Mouse (Mus musculus) CD4-positive, CD25-positive, alpha-beta regulatory T cell, adult 4 months (primary cell): ENCODE measurements around the gene Cx3cr1. TPM values are rescaled to one million over a fixed set of nuclear protein-coding genes. Genes with fewer than 3 reads are reported as not detected.

Experiments
- ATAC-seq: one replicate; pipeline ENCODE4 v1.8.0; 2017
- polyA plus RNA-seq, 2 experiments: library from polyadenylated mRNA; unstranded; fragments of 100-300 nt; shearing (Covaris generic); gene quantifications; one replicate each; pipeline ENCODE4 v1.2.1; 2017

Cx3cr1 gene
- polyA plus RNA-seq, 2 experiments from 2014 or later, result 0.15 TPM; not detected in 1

- ATAC-seq, result peak; percentile 98
These were observed 132.5 kb downstream of the Cx3cr1 start, which contains the start of the genes Gorasp1 and Ttc21a for GRCm38 (mm10) chr9:119937005-119937773. TSS of gene Gorasp1 (minus strand) at chr9:119937565. TSS of gene Ttc21a (plus strand) at chr9:119937606.

DNA sequence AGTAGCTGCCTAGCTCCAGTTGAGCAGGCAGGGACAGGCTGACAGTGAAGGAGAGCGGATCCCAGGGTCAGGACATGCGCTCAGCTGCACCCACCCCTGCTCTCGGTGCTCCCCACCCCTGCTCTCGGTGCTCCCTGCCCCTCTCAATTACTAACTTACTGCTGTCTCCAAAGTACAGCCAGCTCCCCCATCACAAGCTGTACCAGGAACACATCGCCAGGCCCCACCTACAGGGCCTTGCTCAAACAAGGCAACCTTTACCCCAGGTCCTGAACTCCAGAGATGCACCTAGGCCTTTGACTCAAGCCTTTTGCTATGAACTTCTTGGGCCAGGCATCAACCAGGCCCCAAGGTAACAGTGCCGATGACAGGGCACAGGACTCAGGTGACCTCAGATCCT, 136.0 kb downstream of the Cx3cr1 start:
- no peak for ATAC-seq

DNA sequence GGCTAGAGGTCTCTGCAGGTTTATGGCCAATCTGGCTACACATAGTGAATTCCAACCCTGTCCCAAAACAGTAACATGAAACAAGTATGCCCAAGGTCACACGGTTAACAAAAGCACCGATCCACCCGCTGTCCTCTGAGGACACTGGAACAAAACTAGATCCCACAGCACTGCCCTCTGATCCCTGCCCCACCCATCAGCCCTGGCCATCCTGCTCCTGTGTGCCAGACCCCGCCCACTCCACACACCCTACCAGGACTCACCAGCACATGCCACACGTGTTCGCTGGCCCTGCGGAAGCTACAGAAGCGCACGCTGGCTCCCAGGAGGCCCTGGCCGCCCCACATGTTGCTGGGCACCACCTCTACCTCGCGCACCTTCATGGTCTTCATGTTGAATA, 137.3 kb downstream of the Cx3cr1 start:
- ATAC-seq, result no peak

GRCm38 (mm10) chr9:119926497-119926896, 143.2 kb downstream of the Cx3cr1 start:
- ATAC-seq, result no peak

DNA sequence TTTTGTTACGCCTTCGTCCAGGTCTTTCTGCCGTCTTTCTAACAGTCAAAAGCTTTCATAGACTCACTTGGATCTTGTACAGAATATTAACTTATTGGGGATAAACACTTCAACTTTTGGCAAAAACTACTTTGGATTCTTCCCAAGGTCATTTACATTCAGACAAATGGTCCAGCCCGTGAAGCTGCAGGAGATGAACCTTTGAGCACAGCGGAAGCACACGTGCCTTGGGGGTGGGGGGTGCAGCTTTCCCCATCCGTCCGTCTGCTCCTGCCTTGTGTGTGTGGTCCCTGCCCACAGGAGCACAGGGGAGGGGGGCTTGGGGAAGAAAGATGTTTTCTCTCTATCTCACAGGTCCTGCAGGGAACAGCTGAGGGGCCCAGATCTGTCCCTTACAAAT, 143.9 kb downstream of the Cx3cr1 start:
- no peak for ATAC-seq

DNA sequence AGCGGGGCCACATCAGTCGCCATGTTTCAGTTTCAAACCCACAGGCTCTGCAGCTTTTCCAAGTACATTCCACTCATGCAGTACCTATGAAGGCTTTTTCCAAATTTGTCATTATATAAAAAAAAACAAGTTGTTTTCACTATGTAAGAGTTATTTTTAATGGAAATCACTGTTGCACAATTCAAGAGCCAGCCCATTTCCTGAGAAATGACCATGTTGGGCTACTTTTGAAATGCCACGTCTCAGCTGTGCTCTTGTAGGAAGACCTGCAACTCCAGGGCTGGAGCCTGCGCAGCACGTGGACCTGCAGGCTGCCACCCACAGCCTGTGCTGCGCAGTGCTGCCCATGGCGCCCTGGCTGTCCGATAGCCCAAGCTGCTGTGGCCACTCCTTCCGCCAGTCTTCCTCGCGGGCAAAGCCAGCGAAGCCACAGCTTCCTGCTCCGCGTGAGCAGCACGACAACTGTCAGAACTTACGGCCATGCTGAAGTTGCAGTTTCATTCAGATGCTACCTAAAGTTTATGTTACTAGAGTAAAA, 144.5 kb downstream of the Cx3cr1 start:
- ATAC-seq, result no peak

DNA sequence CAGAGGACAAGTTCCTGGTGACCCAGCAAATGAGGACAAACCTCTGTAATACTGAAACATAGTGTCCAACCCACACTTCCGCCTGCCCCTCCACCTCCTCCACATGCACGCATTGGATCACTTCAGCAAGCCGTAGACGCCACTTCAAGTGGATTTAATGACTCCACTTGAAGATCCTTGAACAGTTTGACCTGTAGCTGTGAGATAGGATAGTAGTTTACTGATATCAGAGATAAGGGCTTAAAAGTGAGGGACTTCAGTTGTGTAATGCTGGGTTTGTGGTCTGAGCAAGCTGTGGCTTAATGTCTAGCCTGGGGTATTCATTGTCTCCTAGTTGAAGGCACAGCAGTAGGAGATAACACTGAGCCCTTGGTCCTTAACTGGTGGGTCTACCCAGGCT, 146.2 kb downstream of the Cx3cr1 start:
- ATAC-seq, result no peak

DNA sequence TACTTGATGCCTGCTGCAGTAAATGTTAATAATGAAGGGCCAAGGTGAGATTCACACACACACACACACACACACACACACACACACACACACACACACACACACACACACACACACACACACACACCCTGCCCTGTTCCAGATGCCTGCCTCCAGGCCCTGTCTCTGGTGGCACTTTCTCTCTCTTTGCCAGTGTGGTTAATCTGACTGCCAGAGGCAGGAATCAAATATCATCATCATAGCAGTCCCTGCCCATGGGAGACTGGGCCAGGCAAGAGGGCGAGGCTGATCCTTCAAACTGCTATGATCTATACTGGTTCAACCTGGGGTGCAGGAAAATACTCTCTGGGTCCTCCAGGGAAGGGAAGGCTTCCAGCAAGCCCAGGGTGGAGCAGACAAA, 149.8 kb downstream of the Cx3cr1 start:
- no peak for ATAC-seq

DNA sequence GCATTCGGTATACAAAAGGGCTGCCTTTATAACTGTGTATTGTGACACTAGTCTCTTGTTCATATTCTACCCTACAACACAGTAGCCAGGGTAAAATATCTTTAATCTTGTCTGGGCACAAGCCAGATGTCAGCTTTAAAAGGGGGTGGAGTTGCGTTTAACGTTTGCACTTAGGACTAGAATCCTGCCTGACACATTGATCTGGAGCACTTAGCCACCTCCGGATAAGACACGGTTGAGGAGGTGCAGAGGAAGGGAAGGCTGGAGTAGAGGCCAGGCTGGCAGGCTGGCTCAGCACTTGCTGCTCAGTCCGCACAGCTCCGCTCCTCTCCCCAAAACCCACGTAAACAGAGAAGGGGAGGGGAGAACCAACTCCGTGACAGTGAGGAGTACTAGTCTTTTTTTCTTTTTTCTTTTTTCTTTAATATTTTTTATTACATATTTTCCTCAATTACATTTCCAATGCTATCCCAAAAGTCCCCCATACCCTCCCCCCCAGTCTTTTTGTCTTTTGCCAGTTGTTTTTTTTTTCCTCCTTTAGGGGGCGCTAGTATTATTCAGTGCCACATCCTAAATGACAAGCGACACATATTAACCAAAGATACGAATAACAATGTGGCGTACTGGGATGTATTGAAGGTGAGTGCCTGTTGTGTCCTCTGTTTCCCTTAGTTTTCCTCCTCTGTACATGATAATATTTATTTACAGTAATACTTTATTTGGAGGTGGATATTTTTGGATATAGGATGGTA, 156.4 kb downstream of the Cx3cr1 start:
- no peak for ATAC-seq

GRCm38 (mm10) chr9:119909931-119910330, 159.7 kb downstream of the Cx3cr1 start:
- ATAC-seq, result no peak

GRCm38 (mm10) chr9:119908708-119909107, 161.0 kb downstream of the Cx3cr1 start:
- no peak for ATAC-seq

- ATAC-seq, result no peak
These were observed 167.1 kb downstream of the Cx3cr1 start for GRCm38 (mm10) chr9:119902410-119903151.

GRCm38 (mm10) chr9:119899446-119899845, 170.2 kb downstream of the Cx3cr1 start:
- ATAC-seq, result no peak

- ATAC-seq, result peak; percentile 38
These were observed 174.5 kb downstream of the Cx3cr1 start for GRCm38 (mm10) chr9:119895040-119895721.

GRCm38 (mm10) chr9:119894339-119895009, 175.2 kb downstream of the Cx3cr1 start, which contains the start of gene Wdr48:
TSS of gene Wdr48 (plus strand) at chr9:119894878.
- ATAC-seq, result peak; percentile 96

DNA sequence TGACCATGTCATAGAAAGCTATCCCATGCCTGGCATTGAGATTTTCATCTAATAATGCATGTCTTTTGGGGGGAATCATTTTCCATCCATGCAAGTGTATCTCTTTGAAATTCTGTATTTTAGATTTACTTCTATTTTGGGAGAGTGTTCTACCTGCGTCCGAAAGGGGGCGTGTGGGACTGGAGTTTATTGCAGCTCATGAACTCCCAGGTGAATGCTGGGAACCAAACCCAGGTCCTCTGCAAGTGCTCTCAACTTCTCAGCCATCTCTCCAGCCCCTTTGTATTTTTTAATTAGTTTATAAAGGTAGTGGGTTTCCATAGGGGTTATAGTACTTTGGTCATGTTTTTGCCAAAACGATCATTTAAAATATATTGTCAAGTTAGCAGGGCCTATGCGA, 175.8 kb downstream of the Cx3cr1 start:
- no peak for ATAC-seq

GRCm38 (mm10) chr9:119890692-119891091, 179.0 kb downstream of the Cx3cr1 start:
- ATAC-seq, result no peak

- ATAC-seq, result no peak
These were observed 180.2 kb downstream of the Cx3cr1 start for GRCm38 (mm10) chr9:119889446-119889845.

DNA sequence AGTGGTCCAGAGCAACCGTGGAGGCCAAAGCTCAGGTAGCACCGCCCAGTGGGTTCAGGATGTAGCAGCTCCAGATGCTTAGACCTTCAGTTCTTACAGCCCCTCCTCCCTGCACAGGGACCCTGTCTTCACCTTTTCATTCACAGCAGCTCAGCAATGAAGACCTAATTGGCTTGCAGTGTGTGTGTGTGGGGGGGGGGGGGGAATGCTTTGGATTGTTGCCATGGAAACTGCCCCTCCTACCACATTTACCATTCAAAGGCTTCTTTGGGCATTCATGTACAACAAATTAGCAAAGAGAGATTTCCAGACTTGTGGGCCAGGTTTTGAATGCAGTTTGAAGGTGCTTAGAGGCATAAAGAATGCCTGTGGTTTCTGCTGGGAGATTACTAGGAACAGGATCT, 180.8 kb downstream of the Cx3cr1 start:
- no peak for ATAC-seq

DNA sequence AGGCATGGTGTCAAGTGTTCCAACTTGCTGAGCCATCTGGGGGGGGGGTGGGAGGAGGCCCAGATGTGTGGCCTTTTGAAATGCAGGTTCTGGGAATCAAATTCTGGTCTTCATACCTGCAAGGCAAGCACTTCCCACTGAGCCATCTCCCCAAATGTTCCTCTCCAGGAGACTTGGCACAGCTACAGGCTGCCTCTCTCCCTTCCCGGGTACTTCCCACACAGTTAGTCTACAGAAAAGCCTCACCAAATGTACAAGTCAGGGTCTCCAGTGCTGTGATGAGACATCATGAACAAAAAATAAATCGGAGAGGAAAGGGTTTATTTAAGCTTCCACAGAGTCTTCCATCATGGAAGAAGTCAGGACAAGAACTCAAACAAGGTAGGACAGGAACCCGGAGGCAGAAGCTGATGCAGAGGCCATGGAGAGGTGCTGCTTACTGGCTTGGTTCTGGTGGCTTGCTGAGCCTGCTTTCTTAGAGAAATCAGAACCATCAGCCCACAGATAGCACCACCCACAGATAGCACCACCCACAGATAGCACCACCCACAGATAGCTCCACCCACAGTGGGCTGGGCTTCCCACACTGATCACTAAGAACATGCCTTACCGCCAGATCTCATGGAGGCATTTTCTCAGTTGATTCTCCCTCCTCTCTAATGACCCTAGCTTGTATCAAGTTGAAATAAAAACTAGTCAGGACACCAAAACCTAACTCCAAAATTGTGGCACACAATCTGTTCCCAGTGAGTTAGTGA, 182.4 kb downstream of the Cx3cr1 start:
- ATAC-seq, result no peak

- ATAC-seq, result no peak
These were observed 215.5 kb downstream of the Cx3cr1 start for GRCm38 (mm10) chr9:119854170-119854569.
